Comparison of ENCODE assay signal across 35 mouse cellular contexts in genomic region chr1:126626206-126626605, GRCm38 (mm10).
"Had no signal": no experiment of that assay in that cellular context is flagged by ENCODE, and none has a peak within 500 bp of the region (broad histone marks: within the 10 kb centered on the region; RNA-seq: fewer than 3 reads in every experiment).

No protein-coding gene starts in this region.

- H3K27me3 ChIP-seq: heart, embryonic 12.5 days; heart, embryonic 13.5 days; heart, embryonic 15.5 days; hindbrain, embryonic 12.5 days; hindbrain, embryonic 13.5 days; hindbrain, embryonic 15.5 days; intestine, embryonic 15.5 days; kidney, embryonic 15.5 days had no signal

- H3K4me1 ChIP-seq: heart, embryonic 12.5 days; heart, embryonic 13.5 days; hindbrain, embryonic 10.5 days; hindbrain, embryonic 12.5 days; hindbrain, embryonic 13.5 days; hindbrain, embryonic 15.5 days; intestine, embryonic 15.5 days; kidney, embryonic 15.5 days had no signal

- H3K27ac ChIP-seq: heart, embryonic 13.5 days; heart, embryonic 15.5 days; hindbrain, embryonic 10.5 days; hindbrain, embryonic 12.5 days; hindbrain, embryonic 13.5 days; hindbrain, embryonic 14.5 days; hindbrain, embryonic 15.5 days; hindbrain, postnatal 0 days; intestine, embryonic 15.5 days; kidney, embryonic 15.5 days; kidney, postnatal 0 days; layer of hippocampus, adult 2 months; left cerebral cortex, adult 2 months had no signal

- H3K9me3 ChIP-seq: heart, embryonic 12.5 days; heart, embryonic 13.5 days; heart, embryonic 15.5 days; hindbrain, embryonic 10.5 days; hindbrain, embryonic 12.5 days; hindbrain, embryonic 13.5 days; hindbrain, embryonic 15.5 days; intestine, embryonic 15.5 days; kidney, embryonic 15.5 days had no signal

- H3K9ac ChIP-seq: heart, embryonic 12.5 days; heart, embryonic 13.5 days; heart, embryonic 15.5 days; hindbrain, embryonic 12.5 days; hindbrain, embryonic 13.5 days; hindbrain, embryonic 14.5 days; hindbrain, embryonic 15.5 days; intestine, embryonic 15.5 days; kidney, embryonic 15.5 days had no signal

- DNase-seq: heart, postnatal 10 days; heart, postnatal 14 days; heart, postnatal 36 days; heart, postnatal 4 days; kidney, adult 11 months; kidney, adult 18-20 months; kidney, adult 2 months; kidney, adult 8-10 months; kidney, adult 9 months; kidney, postnatal 10 days; kidney, postnatal 14 days; kidney, postnatal 25 days; kidney, postnatal 36 days; kidney, postnatal 4 days; layer of hippocampus, adult 9-11 months; layer of hippocampus, postnatal 36 days had no signal

- H3K4me3 ChIP-seq: heart, embryonic 12.5 days; heart, embryonic 13.5 days; heart, embryonic 15.5 days; hindbrain, embryonic 10.5 days; hindbrain, embryonic 12.5 days; hindbrain, embryonic 13.5 days; hindbrain, embryonic 15.5 days; intestine, embryonic 15.5 days; kidney, embryonic 15.5 days; layer of hippocampus, adult 2 months; left cerebral cortex, adult 2 months had no signal

- H3K4me2 ChIP-seq: heart, embryonic 11.5 days; heart, embryonic 12.5 days; heart, embryonic 13.5 days; heart, embryonic 15.5 days; hindbrain, embryonic 12.5 days; hindbrain, embryonic 13.5 days; hindbrain, embryonic 14.5 days; hindbrain, embryonic 15.5 days; intestine, embryonic 15.5 days; kidney, embryonic 15.5 days had no signal

- H3K36me3 ChIP-seq: heart, embryonic 12.5 days; heart, embryonic 13.5 days; heart, embryonic 15.5 days; hindbrain, embryonic 12.5 days; hindbrain, embryonic 13.5 days; hindbrain, embryonic 15.5 days; intestine, embryonic 15.5 days; kidney, embryonic 15.5 days had no signal

- ATAC-seq: hindbrain, embryonic 16.5 days; hindbrain, postnatal 0 days; inflammation-experienced regulatory T-cells, adult 6 months; intestine, embryonic 15.5 days; intestine, embryonic 16.5 days; intestine, postnatal 0 days had no signal
